Mouse (Mus musculus) megakaryocyte, embryonic 14.5 days (primary cell): Measurements from ENCODE around the gene Oit3.

ENCODE experiments used
- FLI1 ChIP-seq: IDR thresholded peaks from 2 replicates; pipeline ENCODE4 v1.6.1; 2012; ENCODE audit warnings: low read length, inconsistent platforms, mixed read lengths
- GATA1 ChIP-seq: IDR thresholded peaks from 3 replicates; pipeline ENCODE4 v1.6.1; 2012; ENCODE audit warnings: mixed read lengths, low read length, inconsistent platforms, borderline replicate concordance

- no peak for TF ChIP-seq GATA1
- no peak for TF ChIP-seq FLI1
Observed at GRCm38 (mm10) chr10:59416623-59417022, 25.0 kb downstream of the Oit3 start.
